In the genomic region with DNA sequence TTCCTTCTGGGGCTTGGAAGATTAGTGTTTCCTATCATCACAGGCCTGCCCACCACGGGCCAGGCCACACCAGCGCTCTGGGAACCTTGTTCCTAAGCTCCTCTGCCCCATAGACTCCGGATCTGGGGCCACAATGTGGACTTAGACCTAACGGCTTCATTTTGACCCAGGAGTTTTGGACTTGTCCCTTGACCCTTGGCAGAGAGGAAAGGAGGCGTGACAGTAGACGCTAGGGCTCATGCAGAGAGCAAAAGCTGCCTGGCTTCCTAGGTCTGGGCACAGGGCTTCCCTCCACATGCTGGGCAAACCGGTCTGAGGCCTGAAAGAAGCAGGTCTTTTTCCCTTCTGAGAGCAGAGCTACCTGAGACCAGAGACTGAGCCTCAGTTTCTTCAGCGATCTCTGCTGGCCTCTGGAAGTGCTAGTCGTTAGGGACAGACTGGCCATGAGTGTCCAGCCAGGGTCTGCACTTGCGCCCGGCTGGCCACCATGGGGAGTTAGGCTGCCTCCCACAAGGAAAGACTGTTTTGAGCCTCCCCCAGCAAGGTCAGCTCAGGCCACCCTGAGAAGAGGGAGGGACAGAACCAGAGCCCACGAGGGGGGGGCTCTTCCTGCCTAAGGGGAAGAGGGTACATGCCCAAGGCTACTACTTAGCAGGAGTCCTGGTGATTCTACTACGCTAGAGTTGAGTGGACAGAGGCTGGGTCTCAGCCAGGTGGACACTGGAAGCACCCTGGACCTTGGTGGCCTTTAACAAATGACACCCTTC, we compare ENCODE assay signal across 11 mouse cellular contexts. TPM values are rescaled to one million over a fixed set of nuclear protein-coding genes. Genes with fewer than 3 reads are reported as not detected.
DNase-seq lines count a peak whose midpoint lies in the region; ATAC-seq and TF ChIP-seq lines count a peak whose summit lies in the region.
"Had no signal": no experiment of that assay in that cellular context is flagged by ENCODE, and none has a peak within 500 bp of the region (broad histone marks: within the 10 kb centered on the region; RNA-seq: fewer than 3 reads in every experiment).

No protein-coding gene starts in this region.

- H3K4me1 ChIP-seq in heart, adult 2 months (ENCODE audit: control insufficient read depth, insufficient read depth, low read length): peaks cover 53% of the 10 kb centered on the region
- H3K4me1 ChIP-seq in heart, embryonic 12.5 days (replicated peaks): peaks cover 3% of the 10 kb centered on the region; the same call in 1 of the 2 replicates
- peaks cover 63% of the 10 kb centered on the region for H3K4me1 ChIP-seq in neural tube, embryonic 13.5 days (replicated peaks)
- H3K4me1 ChIP-seq in testis, adult 2 months (ENCODE audit: control insufficient read depth, insufficient read depth, low read length): peaks cover 5% of the 10 kb centered on the region
- H3K4me1 ChIP-seq: liver, embryonic 15.5 days had no signal

- ATAC-seq in heart, embryonic 12.5 days (ENCODE audit: insufficient number of reproducible peaks, low FRiP score): no peak
- no peak for ATAC-seq in neural tube, embryonic 13.5 days (ENCODE audit: low read depth)

- H3K9ac ChIP-seq in heart, adult 2 months (ENCODE audit: low read depth, low read length): 0 out of 2 replicates have a peak overlapping the region, but pooled peaks have one; percentile 2
- H3K9ac ChIP-seq in heart, embryonic 12.5 days: no peak overlapping the region
- no peak overlapping the region for H3K9ac ChIP-seq in neural tube, embryonic 13.5 days
- H3K9ac ChIP-seq: heart, embryonic 15.5 days; liver, embryonic 15.5 days had no signal

- peak; percentile 65 to 73 for DNase-seq in heart, adult 2 months
- no peak for DNase-seq in neural tube, embryonic 10.5 days (ENCODE audit: extremely low spot score, low spot score)
- peak; percentile 73 to 76 for DNase-seq in heart, postnatal 10 days
- no peak for DNase-seq in natural killer cell, adult 2 months (ENCODE audit: low spot score in 2 of 2)
- no peak for DNase-seq in embryo, embryonic 10 days (ENCODE audit: low spot score)
- DNase-seq: thymus, postnatal 14 days had no signal

- peak overlapping the region; percentile 86 for H3K27ac ChIP-seq in heart, adult 2 months
- H3K27ac ChIP-seq in heart, embryonic 12.5 days (ENCODE audit: poor library complexity, severe bottlenecking): no peak overlapping the region
- peak overlapping the region; percentile 88 for H3K27ac ChIP-seq in neural tube, embryonic 13.5 days (replicated peaks)
- H3K27ac ChIP-seq in testis, adult 2 months (ENCODE audit: control insufficient read depth, insufficient read depth, low read depth, low read length): peak overlapping the region; percentile 36
- H3K27ac ChIP-seq: heart, embryonic 15.5 days; liver, embryonic 15.5 days had no signal

- H3K27me3 ChIP-seq in heart, adult 2 months (ENCODE audit: control insufficient read depth, insufficient read depth, low read length): no peaks in the 10 kb centered on the region
- peaks cover 9% of the 10 kb centered on the region; the same call in 1 of the 2 replicates for H3K27me3 ChIP-seq in heart, embryonic 12.5 days (replicated peaks)
- no peaks in the 10 kb centered on the region for H3K27me3 ChIP-seq in neural tube, embryonic 13.5 days
- H3K27me3 ChIP-seq in testis, adult 2 months (ENCODE audit: control insufficient read depth, insufficient read depth, low read length): no peaks in the 10 kb centered on the region
- H3K27me3 ChIP-seq: heart, embryonic 15.5 days; liver, embryonic 15.5 days had no signal

- 29% methylated on average over 13 of the region's 13 CpGs for WGBS in heart, adult 2 months
- WGBS in heart, embryonic 12.5 days: 75% methylated on average over 13 of the region's 13 CpGs
- WGBS in neural tube, embryonic 13.5 days: 81% methylated on average over 13 of the region's 13 CpGs

- no peaks in the 10 kb centered on the region for H3K79me2 ChIP-seq in heart, adult 2 months (replicated peaks; ENCODE audit: control insufficient read depth, insufficient read depth, low read length)

- H3K36me3 ChIP-seq in heart, adult 2 months (ENCODE audit: control insufficient read depth, insufficient read depth, low read length): peaks cover 36% of the 10 kb centered on the region
- H3K36me3 ChIP-seq in heart, embryonic 12.5 days: peaks cover 50% of the 10 kb centered on the region
- H3K36me3 ChIP-seq in neural tube, embryonic 13.5 days: peaks cover 70% of the 10 kb centered on the region
- H3K36me3 ChIP-seq in testis, adult 2 months (ENCODE audit: control insufficient read depth, insufficient read depth, low read length): no peaks in the 10 kb centered on the region
- H3K36me3 ChIP-seq: liver, embryonic 15.5 days had no signal

- no peak for TF ChIP-seq EP300 in heart, adult 2 months (IDR thresholded peaks at IDR 0.05; ENCODE audit: insufficient read depth, low read depth, low read length)

- no peaks in the 10 kb centered on the region for H3K9me3 ChIP-seq in heart, embryonic 12.5 days (replicated peaks)
- H3K9me3 ChIP-seq in neural tube, embryonic 13.5 days: no peaks in the 10 kb centered on the region
- H3K9me3 ChIP-seq: heart, embryonic 15.5 days; liver, embryonic 15.5 days had no signal

- intact Hi-C loops in heart, adult 2 months (cut with DNase I): loop anchor here (10.0 kb wide), 2 partner anchors 51 to 231 kb away; no protein-coding TSS in a partner anchor
- intact Hi-C loops in heart, postnatal 10 days (cut with DNase I): loop anchor here (2.0 kb wide), 1 partner anchor 31 kb away; no protein-coding TSS in a partner anchor

- no peak for TF ChIP-seq CTCF in heart, adult 2 months (IDR thresholded peaks at IDR 0.05)
- no peak for TF ChIP-seq CTCF in testis, adult 2 months (IDR thresholded peaks at IDR 0.05; ENCODE audit: control insufficient read depth, insufficient read depth, insufficient replicate concordance, low read depth, low read length)

- H3K4me2 ChIP-seq in heart, embryonic 12.5 days: no peak overlapping the region
- H3K4me2 ChIP-seq in neural tube, embryonic 13.5 days: no peak overlapping the region
- H3K4me2 ChIP-seq: heart, embryonic 15.5 days; liver, embryonic 15.5 days had no signal

- H3K4me3 ChIP-seq in heart, adult 2 months: no peak overlapping the region
- no peak overlapping the region for H3K4me3 ChIP-seq in heart, embryonic 12.5 days
- H3K4me3 ChIP-seq in neural tube, embryonic 13.5 days: no peak overlapping the region
- no peak overlapping the region for H3K4me3 ChIP-seq in testis, adult 2 months (ENCODE audit: control insufficient read depth, low read depth, low read length)
- H3K4me3 ChIP-seq: heart, embryonic 15.5 days; liver, embryonic 15.5 days had no signal

- TF ChIP-seq POLR2A in heart, adult 2 months (IDR thresholded peaks at IDR 0.05; ENCODE audit: insufficient read depth, low read depth, low read length): no peak
- TF ChIP-seq POLR2A in testis, adult 2 months (IDR thresholded peaks at IDR 0.05; ENCODE audit: control insufficient read depth, low read depth, low read length): no peak

RNA-seq across cellular contexts. Expression of gene Ppara, which starts 29.0 kb away (rescaled TPM):
- 10 to 100 TPM; 53.1 to 60.7 TPM for total RNA-seq in heart, adult 2 months (2021)
- polyA plus RNA-seq in heart, adult 2 months (2012; rRNA removed): 12.9 and 25.4 TPM in 2 replicates
- 2.3 and 3.3 TPM in 2 replicates for polyA plus RNA-seq in heart, embryonic 12.5 days (2016; fragmentation: Nextera tagmentation; extraction: Ambion mirVana)
- 1.0 and 2.0 TPM in 2 replicates for polyA plus RNA-seq in neural tube, embryonic 13.5 days (2015; fragmentation: Nextera tagmentation; extraction: Ambion mirVana)
- total RNA-seq in heart, postnatal 10 days (2021): 10 to 100 TPM; 39.2 to 52.4 TPM
- 0.63 and 1.6 TPM in 2 replicates for polyA plus RNA-seq in testis, adult 2 months (2012; rRNA removed)

Comparison
In these comparisons a context has a peak if more than half of its experiments do, and no peak if none do; other contexts are left out.
1. DNase-seq: peak in heart, adult 2 months (2 of 2) and heart, postnatal 10 days (2 of 2); none in neural tube, embryonic 10.5 days (single experiment), natural killer cell, adult 2 months (0 of 2) and embryo, embryonic 10 days (single experiment).